Mouse (Mus musculus) lung, embryonic 15.5 days (tissue): ENCODE measurements around the gene Snx33. TPM values are rescaled to one million over a fixed set of nuclear protein-coding genes. Genes with fewer than 3 reads are reported as not detected.

Experiments
- ATAC-seq: fragments of 200-750 bp; cut with Nextera tagmentation; 2 replicates; pipeline ENCODE4 v1.8.0; 2017; ENCODE audit warnings: moderate number of reproducible peaks, borderline replicate concordance; ENCODE audit not compliant: low FRiP score, low TSS enrichment; ENCODE audit errors: extremely low read depth
- H3K27ac ChIP-seq: fragments of 300-500 bp; sonication (generic); 2 replicates; pipeline ENCODE4 v1.5.1; 2015; ENCODE audit warnings: moderate library complexity, mild to moderate bottlenecking, inconsistent platforms
- H3K27me3 ChIP-seq: fragments of 300-500 bp; sonication (generic); 2 replicates; pipeline ENCODE4 v1.6.1; 2015; ENCODE audit warnings: inconsistent platforms
- H3K36me3 ChIP-seq: fragments of 300-500 bp; sonication (generic); 2 replicates; pipeline ENCODE4 v1.6.1; 2015; ENCODE audit warnings: inconsistent platforms
- H3K4me1 ChIP-seq: fragments of 300-500 bp; sonication (generic); 2 replicates; pipeline ENCODE4 v1.6.1; 2015; ENCODE audit warnings: inconsistent platforms
- H3K4me2 ChIP-seq: fragments of 300-500 bp; sonication (generic); 2 replicates; pipeline ENCODE4 v1.6.1; 2015; ENCODE audit warnings: inconsistent platforms, mild to moderate bottlenecking, moderate library complexity
- H3K4me3 ChIP-seq: fragments of 300-500 bp; sonication (generic); 2 replicates; pipeline ENCODE4 v1.5.1; 2015; ENCODE audit warnings: mild to moderate bottlenecking, inconsistent platforms
- H3K9ac ChIP-seq: fragments of 300-500 bp; sonication (generic); 2 replicates; pipeline ENCODE4 v1.6.1; 2015; ENCODE audit warnings: inconsistent platforms
- H3K9me3 ChIP-seq: fragments of 300-500 bp; sonication (generic); 2 replicates; pipeline ENCODE4 v1.6.1; 2016; ENCODE audit warnings: inconsistent platforms
- WGBS: fragments of 180-500 bp; shearing (Covaris S2); methylation state at CpG from one replicate; pipeline ENCODE4 v1.1.7; 2015; 5-methylcytosine and 5-hydroxymethylcytosine counted together
- polyA plus RNA-seq: library from polyadenylated mRNA; unstranded; fragments of >200 nt; fragmentation: Nextera tagmentation; extraction: Ambion mirVana; gene quantifications from 2 replicates; pipeline ENCODE4 v1.2.1, GENCODE M21; 2015

Gene Snx33
- polyA plus RNA-seq, 1 experiment from 2014 or later = 11.4 TPM

DNA sequence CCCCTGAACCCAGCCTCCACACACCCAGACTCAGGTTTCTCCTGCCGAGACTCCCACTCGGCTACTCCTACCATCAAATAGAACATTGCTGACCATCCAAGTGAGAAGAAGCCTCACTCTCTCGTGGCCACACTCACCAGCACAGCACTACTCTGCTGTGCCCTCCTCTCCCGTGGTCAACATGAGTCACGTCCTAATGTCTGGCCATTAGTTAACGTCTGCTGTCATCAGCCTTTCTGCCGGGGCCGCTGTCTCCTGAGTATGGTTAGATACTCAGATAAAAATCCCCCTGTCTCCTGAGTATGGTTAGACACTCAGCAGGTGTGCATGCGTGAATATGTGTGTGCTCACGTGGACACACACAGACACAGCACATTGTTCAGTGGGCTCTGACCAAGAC, 57.4 kb downstream of the Snx33 start:
- Histone ChIP-seq H3K27ac (peak overlapping the region; percentile 20), H3K36me3 (no peaks in the 10 kb centered on the region), H3K9ac (no peak overlapping the region), H3K9me3 (no peaks in the 10 kb centered on the region), H3K4me1 (peaks cover 55% of the 10 kb centered on the region), H3K27me3 (0 out of 2 replicates have a peak, but pooled peaks cover under 1% of the 10 kb centered on the region), H3K4me3 (no peak overlapping the region), H3K4me2 (0 out of 2 replicates have a peak overlapping the region, but pooled peaks have one; percentile 2)
- 56% methylated on average over 10 of the region's 10 CpGs for WGBS
- ATAC-seq = no peak

DNA sequence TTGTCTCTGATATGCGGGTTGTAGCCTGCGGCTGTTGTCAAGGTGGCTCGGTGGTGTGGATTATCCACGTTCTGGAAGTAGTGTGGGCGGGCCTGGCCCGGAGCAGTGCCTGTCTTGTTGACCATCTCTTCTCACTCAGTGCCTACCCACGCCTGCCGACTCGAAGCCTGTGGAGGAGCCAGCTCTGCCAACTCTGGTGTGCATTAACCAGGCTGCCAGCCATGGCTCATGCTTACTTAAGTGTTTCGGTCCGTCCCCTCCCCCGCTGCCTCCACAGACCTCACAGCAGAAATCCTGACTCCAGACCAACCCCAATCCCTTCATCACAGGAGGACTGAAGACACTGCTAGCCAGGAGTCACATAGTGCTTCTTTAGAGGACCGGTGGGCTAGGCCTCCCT, 58.6 kb downstream of the Snx33 start:
- H3K27ac ChIP-seq = 0 out of 2 replicates have a peak overlapping the region, but pooled peaks have one; percentile 20
- ATAC-seq = no peak

DNA sequence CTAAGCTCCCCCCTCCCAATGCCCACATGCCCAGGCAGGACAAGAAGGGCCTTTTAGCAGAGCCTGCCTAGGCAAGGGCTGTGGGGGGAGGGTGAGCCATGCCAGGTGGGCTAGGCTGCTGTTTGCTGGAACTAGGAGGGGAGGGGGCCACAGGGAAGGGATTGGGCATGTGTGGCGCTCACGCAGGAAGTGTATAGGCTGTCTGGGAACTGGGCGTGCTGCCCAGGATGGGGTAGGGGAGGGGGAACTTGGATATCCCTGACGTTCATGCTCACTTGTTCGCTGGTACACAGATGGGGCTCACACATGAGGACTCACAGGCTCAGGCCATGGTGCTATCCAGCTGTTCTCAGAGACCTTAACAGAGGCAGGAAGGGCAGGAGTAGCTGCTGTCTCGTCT, 59.9 kb downstream of the Snx33 start:
- H3K27me3 ChIP-seq = 0 out of 2 replicates have a peak, but pooled peaks cover 4% of the 10 kb centered on the region
- H3K9me3 ChIP-seq = no peaks in the 10 kb centered on the region
- H3K36me3 ChIP-seq = no peaks in the 10 kb centered on the region
- peak overlapping the region; percentile 9; the same call in 1 of the 2 replicates for H3K9ac ChIP-seq
- peak overlapping the region; percentile 55 for H3K27ac ChIP-seq
- 9% methylated on average over 6 of the region's 6 CpGs for WGBS
- H3K4me3 ChIP-seq = no peak overlapping the region
- peak overlapping the region; percentile 67 for H3K4me2 ChIP-seq
- ATAC-seq = peak; percentile 71
- H3K4me1 ChIP-seq = peaks cover 78% of the 10 kb centered on the region

More for the DNA sequence above, 58.6 kb downstream of the Snx33 start:
- Histone ChIP-seq H3K4me2 (no peak overlapping the region), H3K36me3 (no peaks in the 10 kb centered on the region), H3K9me3 (no peaks in the 10 kb centered on the region), H3K4me1 (peaks cover 65% of the 10 kb centered on the region), H3K27me3 (0 out of 2 replicates have a peak, but pooled peaks cover 4% of the 10 kb centered on the region), H3K4me3 (no peak overlapping the region), H3K9ac (no peak overlapping the region)
- WGBS = 52% methylated on average over 13 of the region's 13 CpGs

Other genes with a start within 250 kb of the Snx33 start
- 4.1 and 4.3 TPM in 2 replicates for gene Lingo1, start 131.9 kb downstream of the Snx33 start, polyA plus RNA-seq
- gene Odf3l1, start 63.7 kb downstream of the Snx33 start, polyA plus RNA-seq = 0.60 and 0.72 TPM in 2 replicates
- gene Cspg4, start 63.3 kb downstream of the Snx33 start, polyA plus RNA-seq = 17.8 and 21.1 TPM in 2 replicates
- 78.0 and 82.1 TPM in 2 replicates for gene Imp3, start 9.1 kb upstream of the Snx33 start, polyA plus RNA-seq
- gene Snupn, start 22.5 kb upstream of the Snx33 start, polyA plus RNA-seq = 23.2 and 24.6 TPM in 2 replicates
- gene Ptpn9, start 66.6 kb upstream of the Snx33 start, polyA plus RNA-seq = 25.5 and 26.4 TPM in 2 replicates
- 33.5 and 33.9 TPM in 2 replicates for gene Sin3a, start 143.7 kb upstream of the Snx33 start, polyA plus RNA-seq
- 59.6 and 63.0 TPM in 2 replicates for gene Man2c1, start 202.3 kb upstream of the Snx33 start, polyA plus RNA-seq
- gene Neil1, start 219.9 kb upstream of the Snx33 start, polyA plus RNA-seq = 7.8 and 10.0 TPM in 2 replicates
- gene Commd4, start 230.0 kb upstream of the Snx33 start, polyA plus RNA-seq = 87.1 and 98.9 TPM in 2 replicates